Mouse (Mus musculus): ENCODE measurements around the gene Gm49388. TPM values are rescaled to one million over a fixed set of nuclear protein-coding genes. Genes with fewer than 3 reads are reported as not detected.

Gene Gm49388
- polyA plus RNA-seq (2015; fragmentation: Nextera tagmentation; extraction: Ambion mirVana): not detected in 2 replicates

DNA sequence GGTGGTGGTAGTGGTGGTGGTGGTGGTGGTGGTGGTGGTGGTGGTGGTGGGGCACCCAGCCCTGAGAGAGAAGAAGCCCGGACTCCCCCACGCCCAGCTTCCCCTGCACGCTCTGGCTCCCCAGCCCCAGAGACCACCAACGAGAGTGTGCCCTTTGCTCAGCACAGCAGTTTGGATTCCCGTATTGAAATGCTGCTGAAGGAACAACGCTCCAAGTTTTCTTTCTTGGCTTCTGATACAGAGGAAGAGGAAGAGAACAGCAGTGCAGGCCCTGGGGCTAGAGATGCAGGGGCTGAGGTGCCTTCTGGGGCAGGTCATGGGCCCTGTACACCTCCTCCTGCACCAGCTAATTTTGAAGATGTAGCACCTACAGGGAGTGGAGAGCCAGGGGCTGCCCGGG is at the start of gene Gm49388:
Gene Gm49388, plus strand, starts transcription at position 301 of the 400 bp plus-strand sequence.
- H3K27ac ChIP-seq: no peak within 1 kb of the TSS
- 94% methylated on average over 7 of the region's 7 CpGs for WGBS
- no peak within 1 kb of the TSS for H3K4me3 ChIP-seq
- H3K9me3 ChIP-seq: no peaks in the 10 kb centered on the region
- H3K27me3 ChIP-seq: no peaks in the 10 kb centered on the region
- ATAC-seq (ENCODE audit: low FRiP score): no peak
- H3K4me1 ChIP-seq (replicated peaks): no peaks in the 10 kb centered on the region
- H3K4me2 ChIP-seq: no peak within 1 kb of the TSS
- H3K9ac ChIP-seq: no peak within 1 kb of the TSS
- peaks cover 98% of the 10 kb centered on the region for H3K36me3 ChIP-seq

DNA sequence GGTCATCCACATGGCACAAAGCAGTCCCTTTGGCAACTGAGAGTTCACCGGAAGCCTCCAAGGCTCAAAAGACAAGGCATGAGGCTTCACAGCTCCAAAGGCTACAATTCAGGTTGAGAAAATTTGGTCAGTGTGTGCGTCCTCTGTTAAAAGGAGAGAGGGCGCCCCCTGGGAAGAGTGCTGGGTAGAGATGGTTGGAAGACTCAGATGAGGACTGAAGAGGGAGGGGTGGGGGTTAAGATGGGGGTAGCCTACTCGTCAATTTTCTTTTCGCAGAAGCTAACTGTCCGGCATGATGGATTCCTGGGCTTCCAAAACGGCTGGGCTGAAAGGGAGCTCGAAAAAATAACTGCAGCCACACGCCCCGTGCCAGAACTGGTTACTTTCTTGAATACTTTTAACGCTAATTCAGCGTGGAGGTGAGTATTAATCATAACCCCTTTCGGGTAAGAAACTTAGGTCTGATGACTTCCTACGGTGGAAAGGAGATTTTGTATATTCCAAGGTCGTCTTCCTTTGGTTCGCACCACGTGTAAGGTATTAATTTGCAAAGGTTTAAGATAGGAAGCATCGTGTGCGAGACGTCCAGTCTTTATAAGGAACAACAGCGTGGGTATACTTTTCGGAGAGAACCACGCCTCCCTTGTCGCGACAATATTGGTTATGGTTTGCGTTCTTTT is 40.9 kb upstream of the Gm49388 start, which contains the start of gene Fbxl19:
Gene Fbxl19, plus strand, starts transcription at position 178 of the 680 bp plus-strand sequence.
- Histone ChIP-seq H3K4me3 (peak within 1 kb of the TSS; percentile 98), H3K36me3 (peaks cover 15% of the 10 kb centered on the region), H3K4me1 (replicated peaks) (peaks cover 27% of the 10 kb centered on the region), H3K9me3 (no peaks in the 10 kb centered on the region), H3K9ac (peak within 1 kb of the TSS; percentile 64), H3K27me3 (no peaks in the 10 kb centered on the region), H3K4me2 (peak within 1 kb of the TSS; percentile 92), H3K27ac (peak within 1 kb of the TSS; percentile 89)
- ATAC-seq (ENCODE audit: low FRiP score): no peak
- WGBS: under 1% methylated on average over 26 of the region's 26 CpGs

GRCm38 (mm10) chr7:127745251-127745651 is 40.2 kb upstream of the Gm49388 start:
- H3K4me1 ChIP-seq (replicated peaks): peaks cover 27% of the 10 kb centered on the region
- H3K27me3 ChIP-seq: no peaks in the 10 kb centered on the region
- peak overlapping the region; percentile 98 for H3K4me3 ChIP-seq
- H3K9me3 ChIP-seq: no peaks in the 10 kb centered on the region
- H3K27ac ChIP-seq: peak overlapping the region; percentile 89
- peak overlapping the region; percentile 92 for H3K4me2 ChIP-seq
- under 1% methylated on average over 19 of the region's 19 CpGs for WGBS
- ATAC-seq (ENCODE audit: low FRiP score): peak; percentile 90
- H3K9ac ChIP-seq: peak overlapping the region; percentile 64
- H3K36me3 ChIP-seq: peaks cover 23% of the 10 kb centered on the region

DNA sequence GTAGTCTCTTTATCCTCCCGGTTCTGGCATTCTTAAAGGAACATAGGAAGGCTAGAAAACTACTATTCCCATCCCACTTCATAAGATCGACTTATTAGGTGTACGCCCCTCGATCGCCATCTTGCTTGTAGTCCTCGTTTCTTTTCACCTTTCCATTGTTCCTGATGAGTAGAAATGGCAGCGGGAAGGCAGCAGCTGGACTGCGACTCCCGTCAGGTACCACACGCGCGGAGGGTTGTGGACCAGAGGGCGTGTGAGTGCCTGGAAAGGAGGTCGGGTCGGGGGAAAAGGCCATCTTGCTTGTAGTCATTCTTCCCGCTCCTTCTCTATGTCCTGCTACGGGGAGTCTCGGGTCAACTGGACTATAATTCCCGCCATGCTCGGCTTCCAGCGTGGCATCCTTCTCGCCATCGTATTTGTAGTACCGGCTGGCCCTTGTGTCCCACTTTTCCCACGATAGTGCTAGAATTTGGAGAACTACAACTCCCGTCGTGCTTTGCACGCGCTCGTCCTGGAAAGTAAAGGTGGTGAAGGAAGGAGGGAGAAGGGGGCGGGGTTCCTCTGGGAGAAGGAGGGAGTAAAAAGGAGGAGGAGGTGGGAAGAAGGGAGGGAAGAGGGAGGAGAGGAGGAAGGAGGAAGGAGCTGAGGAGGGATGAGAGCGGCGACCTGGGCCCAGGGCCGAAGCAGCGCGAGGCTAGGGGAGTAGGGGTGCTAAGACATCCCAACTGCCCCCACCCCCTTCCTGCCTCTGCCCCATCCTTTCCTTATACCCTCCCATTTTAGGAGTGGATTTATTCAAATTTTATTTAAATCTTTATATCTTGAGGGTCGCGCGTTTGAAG is 39.5 kb upstream of the Gm49388 start:
- peak overlapping the region; percentile 98 for H3K9ac ChIP-seq
- under 1% methylated on average over 39 of the region's 39 CpGs for WGBS
- peak; percentile 93 for ATAC-seq (ENCODE audit: low FRiP score)
- H3K27me3 ChIP-seq: no peaks in the 10 kb centered on the region
- H3K27ac ChIP-seq: peak overlapping the region; percentile 89
- H3K9me3 ChIP-seq: no peaks in the 10 kb centered on the region
- H3K4me1 ChIP-seq (replicated peaks): peaks cover 27% of the 10 kb centered on the region
- H3K36me3 ChIP-seq: peaks cover 29% of the 10 kb centered on the region
- peak overlapping the region; percentile 98 for H3K4me3 ChIP-seq
- H3K4me2 ChIP-seq: peak overlapping the region; percentile 92

- Histone ChIP-seq H3K9me3 (no peaks in the 10 kb centered on the region), H3K27me3 (no peaks in the 10 kb centered on the region), H3K4me3 (peak overlapping the region; percentile 98), H3K36me3 (peaks cover 38% of the 10 kb centered on the region), H3K4me1 (replicated peaks) (peaks cover 27% of the 10 kb centered on the region), H3K9ac (peak overlapping the region; percentile 98), H3K27ac (peak overlapping the region; percentile 89), H3K4me2 (peak overlapping the region; percentile 92)
- ATAC-seq (ENCODE audit: low FRiP score): no peak
- under 1% methylated on average over 43 of the region's 62 CpGs for WGBS
Measured at GRCm38 (mm10) chr7:127746494-127747491, 38.6 kb upstream of the Gm49388 start.

DNA sequence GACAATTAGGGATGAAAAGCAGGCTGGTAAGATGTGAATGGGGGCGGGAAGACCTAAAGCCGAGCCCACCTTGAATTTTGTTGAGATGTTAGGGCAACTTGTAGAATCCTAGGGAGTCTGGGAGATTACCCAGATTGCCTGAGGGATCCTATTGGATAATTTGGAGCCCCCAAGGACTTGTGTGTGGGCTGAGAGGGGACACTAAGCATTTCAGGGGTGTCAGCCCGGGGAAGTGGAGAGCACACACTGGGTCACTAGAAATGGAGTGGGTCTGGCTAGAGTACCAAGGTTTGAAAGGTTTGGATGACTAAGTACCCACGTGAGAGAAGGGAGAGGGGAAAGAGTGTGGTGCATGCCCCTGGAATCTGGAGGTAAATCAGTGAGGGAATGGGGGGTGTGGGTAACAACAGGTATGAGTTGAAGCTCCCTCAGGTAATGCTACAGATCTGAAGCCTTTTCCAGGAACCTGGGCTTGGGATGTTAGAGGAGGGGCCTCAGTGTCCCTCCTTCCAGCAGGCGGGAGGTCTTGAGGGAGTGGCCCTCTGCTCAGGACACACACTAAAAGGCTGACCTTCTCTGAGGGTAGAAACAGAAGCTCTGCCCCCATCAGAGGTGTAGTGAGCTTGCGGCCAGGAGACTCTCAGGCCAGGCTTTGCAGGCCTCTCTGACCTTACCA is 37.7 kb upstream of the Gm49388 start:
- H3K4me3 ChIP-seq: peak overlapping the region; percentile 98
- H3K27ac ChIP-seq: peak overlapping the region; percentile 89
- H3K9me3 ChIP-seq: no peaks in the 10 kb centered on the region
- H3K27me3 ChIP-seq: no peaks in the 10 kb centered on the region
- H3K36me3 ChIP-seq: peaks cover 47% of the 10 kb centered on the region
- WGBS: 39% methylated on average over 6 of the region's 6 CpGs
- H3K4me1 ChIP-seq (replicated peaks): peaks cover 32% of the 10 kb centered on the region
- peak overlapping the region; percentile 92 for H3K4me2 ChIP-seq
- H3K9ac ChIP-seq: peak overlapping the region; percentile 98
- ATAC-seq (ENCODE audit: low FRiP score): no peak

- H3K27ac ChIP-seq: no peak overlapping the region
- H3K36me3 ChIP-seq: peaks cover 52% of the 10 kb centered on the region
- peaks cover 37% of the 10 kb centered on the region for H3K4me1 ChIP-seq (replicated peaks)
- H3K4me3 ChIP-seq: peak overlapping the region; percentile 98
- peak overlapping the region; percentile 92 for H3K4me2 ChIP-seq
- no peak for ATAC-seq (ENCODE audit: low FRiP score)
- no peaks in the 10 kb centered on the region for H3K9me3 ChIP-seq
- H3K27me3 ChIP-seq: no peaks in the 10 kb centered on the region
- 95% methylated on average over 28 of the region's 28 CpGs for WGBS
- H3K9ac ChIP-seq: peak overlapping the region; percentile 98
Measured at GRCm38 (mm10) chr7:127748235-127748560, 37.2 kb upstream of the Gm49388 start.

- ATAC-seq (ENCODE audit: low FRiP score): no peak
- H3K4me2 ChIP-seq: no peak overlapping the region
- peaks cover 47% of the 10 kb centered on the region for H3K4me1 ChIP-seq (replicated peaks)
- no peak overlapping the region for H3K4me3 ChIP-seq
- H3K27me3 ChIP-seq: no peaks in the 10 kb centered on the region
- 89% methylated on average over 19 of the region's 19 CpGs for WGBS
- H3K36me3 ChIP-seq: peaks cover 74% of the 10 kb centered on the region
- no peaks in the 10 kb centered on the region for H3K9me3 ChIP-seq
- no peak overlapping the region for H3K27ac ChIP-seq
- H3K9ac ChIP-seq: 0 out of 2 replicates have a peak overlapping the region, but pooled peaks have one; percentile 40
Measured at GRCm38 (mm10) chr7:127750131-127751127, 35.0 kb upstream of the Gm49388 start.

- Histone ChIP-seq H3K4me1 (replicated peaks) (peaks cover 58% of the 10 kb centered on the region), H3K9me3 (no peaks in the 10 kb centered on the region), H3K4me3 (no peak overlapping the region), H3K4me2 (no peak overlapping the region), H3K9ac (no peak overlapping the region), H3K27me3 (no peaks in the 10 kb centered on the region), H3K36me3 (peaks cover 86% of the 10 kb centered on the region), H3K27ac (no peak overlapping the region)
- no peak for ATAC-seq (ENCODE audit: low FRiP score)
- WGBS: 95% methylated on average over 5 of the region's 5 CpGs
Measured at GRCm38 (mm10) chr7:127751619-127752018, 33.8 kb upstream of the Gm49388 start.

GRCm38 (mm10) chr7:127752069-127752468 is 33.3 kb upstream of the Gm49388 start:
- H3K36me3 ChIP-seq: peaks cover 91% of the 10 kb centered on the region
- H3K9me3 ChIP-seq: no peaks in the 10 kb centered on the region
- no peak overlapping the region for H3K4me2 ChIP-seq
- no peaks in the 10 kb centered on the region for H3K27me3 ChIP-seq
- no peak overlapping the region for H3K27ac ChIP-seq
- WGBS: 95% methylated on average over 27 of the region's 27 CpGs
- ATAC-seq (ENCODE audit: low FRiP score): no peak
- H3K9ac ChIP-seq: no peak overlapping the region; the same call in 1 of the 2 replicates
- H3K4me1 ChIP-seq (replicated peaks): peaks cover 60% of the 10 kb centered on the region
- no peak overlapping the region for H3K4me3 ChIP-seq
